Mouse (Mus musculus): ENCODE data around the gene Whrn. TPM values are rescaled to one million over a fixed set of nuclear protein-coding genes. Genes with fewer than 3 reads are reported as not detected.

Gene Whrn
- polyA plus RNA-seq, 1 experiment from 2014 or later, result 1.9 TPM

GRCm38 (mm10) chr4:63512921-63513320 is 17.1 kb upstream of the Whrn start:
- ATAC-seq (no peak), DNase-seq (ENCODE audit: low spot score) (no peak)
- no peak overlapping the region for H3K4me3 ChIP-seq (ENCODE audit: low read depth, low read length)
- no peaks in the 10 kb centered on the region for H3K9me3 ChIP-seq (ENCODE audit: low read length)
- H3K4me1 ChIP-seq (ENCODE audit: insufficient read depth, low read depth, low read length), result no peaks in the 10 kb centered on the region
- TF ChIP-seq EP300 (IDR thresholded peaks at IDR 0.05), result no peak
- no peak for TF ChIP-seq CTCF (IDR thresholded peaks at IDR 0.05)
- no peaks in the 10 kb centered on the region for H3K36me3 ChIP-seq (ENCODE audit: insufficient read depth, low read length)
- WGBS, result 78% methylated on average over 2 of the region's 2 CpGs
- no peaks in the 10 kb centered on the region for H3K27me3 ChIP-seq (replicated peaks; ENCODE audit: insufficient read depth, low read length)
- H3K9ac ChIP-seq (replicated peaks; ENCODE audit: low read depth), result no peak overlapping the region
- H3K4me2 ChIP-seq (replicated peaks; ENCODE audit: low read depth, low read length), result no peak overlapping the region
- no peak overlapping the region for H3K27ac ChIP-seq (ENCODE audit: low read length)

DNA sequence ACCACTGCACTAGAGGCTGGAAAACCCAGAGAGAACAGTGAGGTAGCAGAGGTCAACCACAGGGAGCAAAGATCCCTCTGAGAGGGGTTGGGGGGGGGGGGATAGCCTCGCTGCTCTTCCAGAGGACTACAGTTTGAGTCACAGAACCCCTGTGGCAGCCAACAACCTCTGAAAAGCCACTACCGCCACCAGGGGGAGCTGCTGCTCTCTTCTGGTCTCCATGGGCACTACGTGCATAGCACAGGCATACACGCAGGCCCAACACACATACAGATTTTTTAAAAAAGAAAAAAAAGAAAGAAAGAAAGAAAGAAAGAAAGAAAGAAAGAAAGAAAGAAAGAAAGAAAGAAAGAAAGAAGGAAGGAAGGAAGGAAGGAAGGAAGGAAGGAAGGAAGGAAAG is 12.4 kb upstream of the Whrn start:
- no peaks in the 10 kb centered on the region for H3K36me3 ChIP-seq (ENCODE audit: insufficient read depth, low read length)
- H3K4me3 ChIP-seq (ENCODE audit: low read depth, low read length), result no peak overlapping the region
- no peak overlapping the region for H3K9ac ChIP-seq (replicated peaks; ENCODE audit: low read depth)
- TF ChIP-seq CTCF (IDR thresholded peaks at IDR 0.05), result peak; percentile 80
- TF ChIP-seq EP300 (IDR thresholded peaks at IDR 0.05), result no peak
- ATAC-seq (peak; percentile 58), DNase-seq (ENCODE audit: low spot score) (peak; percentile 67)
- no peaks in the 10 kb centered on the region for H3K9me3 ChIP-seq (ENCODE audit: low read length)
- H3K27ac ChIP-seq (ENCODE audit: low read length), result no peak overlapping the region
- 29% methylated on average over 4 of the region's 4 CpGs for WGBS
- H3K4me1 ChIP-seq (ENCODE audit: insufficient read depth, low read depth, low read length), result no peaks in the 10 kb centered on the region
- H3K27me3 ChIP-seq (replicated peaks; ENCODE audit: insufficient read depth, low read length), result no peaks in the 10 kb centered on the region
- H3K4me2 ChIP-seq (replicated peaks; ENCODE audit: low read depth, low read length), result no peak overlapping the region

- TF ChIP-seq CTCF (IDR thresholded peaks at IDR 0.05), result no peak
- no peak for TF ChIP-seq EP300 (IDR thresholded peaks at IDR 0.05)
- Histone ChIP-seq H3K4me1 (ENCODE audit: insufficient read depth, low read depth, low read length) (no peaks in the 10 kb centered on the region), H3K4me3 (ENCODE audit: low read depth, low read length) (no peak overlapping the region), H3K36me3 (ENCODE audit: insufficient read depth, low read length) (no peaks in the 10 kb centered on the region), H3K27me3 (replicated peaks; ENCODE audit: insufficient read depth, low read length) (no peaks in the 10 kb centered on the region), H3K9me3 (ENCODE audit: low read length) (no peaks in the 10 kb centered on the region), H3K9ac (replicated peaks; ENCODE audit: low read depth) (no peak overlapping the region), H3K27ac (ENCODE audit: low read length) (no peak overlapping the region), H3K4me2 (replicated peaks; ENCODE audit: low read depth, low read length) (no peak overlapping the region)
- WGBS, result 75% methylated on average over 5 of the region's 5 CpGs
- DNase-seq (ENCODE audit: low spot score) (no peak), ATAC-seq (no peak)
These were observed 11.7 kb upstream of the Whrn start for GRCm38 (mm10) chr4:63507478-63507877.

GRCm38 (mm10) chr4:63503949-63504348 is 8.2 kb upstream of the Whrn start:
- Histone ChIP-seq H3K27ac (ENCODE audit: low read length) (no peak overlapping the region), H3K9me3 (ENCODE audit: low read length) (no peaks in the 10 kb centered on the region), H3K27me3 (replicated peaks; ENCODE audit: insufficient read depth, low read length) (0 out of 2 replicates have a peak, but pooled peaks cover 3% of the 10 kb centered on the region), H3K36me3 (ENCODE audit: insufficient read depth, low read length) (no peaks in the 10 kb centered on the region), H3K4me2 (replicated peaks; ENCODE audit: low read depth, low read length) (no peak overlapping the region), H3K4me3 (ENCODE audit: low read depth, low read length) (no peak overlapping the region), H3K9ac (replicated peaks; ENCODE audit: low read depth) (no peak overlapping the region), H3K4me1 (ENCODE audit: insufficient read depth, low read depth, low read length) (no peaks in the 10 kb centered on the region)
- TF ChIP-seq CTCF (IDR thresholded peaks at IDR 0.05) (no peak), EP300 (IDR thresholded peaks at IDR 0.05) (no peak)
- DNase-seq (ENCODE audit: low spot score) (no peak), ATAC-seq (no peak)
- WGBS, result 64% methylated on average over 5 of the region's 5 CpGs

DNA sequence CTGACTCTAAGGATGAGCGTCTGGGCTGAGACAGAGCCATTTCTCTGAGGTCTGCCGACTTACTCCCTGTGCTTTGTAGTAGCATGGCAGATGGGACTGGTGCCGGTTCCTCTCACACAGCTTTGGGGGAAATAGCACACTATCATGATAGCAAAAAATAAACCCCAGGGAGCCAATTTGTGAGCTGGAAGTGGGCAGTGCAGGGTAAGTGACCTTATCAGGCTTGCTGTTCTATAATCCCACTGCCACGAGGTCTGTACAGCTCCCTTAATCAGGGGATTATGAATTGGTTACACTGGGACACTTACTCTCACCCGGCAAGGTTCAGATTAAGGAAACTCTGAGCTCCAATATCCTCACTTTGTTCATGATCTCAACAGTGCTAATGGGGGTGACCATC is 5.3 kb upstream of the Whrn start:
- no peak for DNase-seq (ENCODE audit: low spot score)
- Histone ChIP-seq H3K27ac (ENCODE audit: low read length) (no peak overlapping the region), H3K4me1 (ENCODE audit: insufficient read depth, low read depth, low read length) (0 out of 2 replicates have a peak, but pooled peaks cover 4% of the 10 kb centered on the region), H3K9me3 (ENCODE audit: low read length) (no peaks in the 10 kb centered on the region), H3K27me3 (replicated peaks; ENCODE audit: insufficient read depth, low read length) (0 out of 2 replicates have a peak, but pooled peaks cover 3% of the 10 kb centered on the region), H3K4me2 (replicated peaks; ENCODE audit: low read depth, low read length) (no peak overlapping the region), H3K36me3 (ENCODE audit: insufficient read depth, low read length) (no peaks in the 10 kb centered on the region), H3K4me3 (ENCODE audit: low read depth, low read length) (no peak overlapping the region), H3K9ac (replicated peaks; ENCODE audit: low read depth) (no peak overlapping the region)
- TF ChIP-seq CTCF (IDR thresholded peaks at IDR 0.05) (no peak), EP300 (IDR thresholded peaks at IDR 0.05) (no peak)
- ATAC-seq, result no peak
- WGBS, result 67% methylated on average over 5 of the region's 5 CpGs

GRCm38 (mm10) chr4:63498346-63498745 is 2.6 kb upstream of the Whrn start:
- no peaks in the 10 kb centered on the region for H3K36me3 ChIP-seq (ENCODE audit: insufficient read depth, low read length)
- H3K9ac ChIP-seq (replicated peaks; ENCODE audit: low read depth), result no peak overlapping the region
- no peaks in the 10 kb centered on the region for H3K9me3 ChIP-seq (ENCODE audit: low read length)
- H3K4me2 ChIP-seq (replicated peaks; ENCODE audit: low read depth, low read length), result no peak overlapping the region
- H3K27me3 ChIP-seq (replicated peaks; ENCODE audit: insufficient read depth, low read length), result peaks cover 14% of the 10 kb centered on the region; the same call in 1 of the 2 replicates
- peak; percentile 48 for TF ChIP-seq CTCF (IDR thresholded peaks at IDR 0.05)
- TF ChIP-seq EP300 (IDR thresholded peaks at IDR 0.05), result no peak
- DNase-seq (ENCODE audit: low spot score) (peak; percentile 23), ATAC-seq (no peak)
- no peak overlapping the region for H3K27ac ChIP-seq (ENCODE audit: low read length)
- H3K4me1 ChIP-seq (ENCODE audit: insufficient read depth, low read depth, low read length), result 0 out of 2 replicates have a peak, but pooled peaks cover 4% of the 10 kb centered on the region
- WGBS, result 31% methylated on average over 3 of the region's 3 CpGs
- H3K4me3 ChIP-seq (ENCODE audit: low read depth, low read length), result no peak overlapping the region

DNA sequence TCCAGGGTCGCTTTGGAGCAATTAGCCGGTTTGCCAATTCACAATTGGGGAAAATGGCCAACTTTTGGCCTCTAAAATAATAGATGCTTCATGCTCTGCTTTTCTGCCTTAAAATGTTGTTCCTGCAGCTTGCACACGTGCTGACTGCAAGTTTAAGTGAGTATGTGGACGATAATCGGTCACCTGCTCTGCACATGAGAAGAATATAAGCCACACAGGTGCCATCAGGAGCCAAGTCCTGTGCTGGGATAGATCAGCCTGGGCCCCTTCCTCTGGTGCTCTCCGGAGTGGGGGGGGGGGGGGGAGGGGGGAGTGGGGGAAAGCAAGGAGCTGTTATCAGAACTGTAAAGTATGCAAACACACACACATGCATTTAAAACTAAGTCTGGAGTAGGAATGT is 521 bp upstream of the Whrn start:
- H3K4me1 ChIP-seq (ENCODE audit: insufficient read depth, low read depth, low read length), result 0 out of 2 replicates have a peak, but pooled peaks cover 4% of the 10 kb centered on the region
- ATAC-seq (no peak), DNase-seq (ENCODE audit: low spot score) (peak; percentile 5)
- H3K27ac ChIP-seq (ENCODE audit: low read length), result no peak overlapping the region
- H3K9ac ChIP-seq (replicated peaks; ENCODE audit: low read depth), result no peak overlapping the region
- WGBS, result 11% methylated on average over 6 of the region's 6 CpGs
- H3K4me3 ChIP-seq (ENCODE audit: low read depth, low read length), result peak overlapping the region; percentile 58
- no peaks in the 10 kb centered on the region for H3K36me3 ChIP-seq (ENCODE audit: insufficient read depth, low read length)
- no peaks in the 10 kb centered on the region for H3K9me3 ChIP-seq (ENCODE audit: low read length)
- TF ChIP-seq CTCF (IDR thresholded peaks at IDR 0.05), result no peak
- TF ChIP-seq EP300 (IDR thresholded peaks at IDR 0.05), result no peak
- H3K4me2 ChIP-seq (replicated peaks; ENCODE audit: low read depth, low read length), result peak overlapping the region; percentile 98
- peaks cover 15% of the 10 kb centered on the region; the same call in 1 of the 2 replicates for H3K27me3 ChIP-seq (replicated peaks; ENCODE audit: insufficient read depth, low read length)

Measured in lung, postnatal 0 days (tissue).